Mouse (Mus musculus): ENCODE data around the gene Oca2. TPM values are rescaled to one million over a fixed set of nuclear protein-coding genes. Genes with fewer than 3 reads are reported as not detected.

Gene Oca2
- 0.28 and 3.8 TPM in 2 replicates for polyA plus RNA-seq (2021; fragmentation: Nextera tagmentation)
- long read RNA-seq, experiment 1, partial matches to known transcripts, result 1 of 2 reads
- long read RNA-seq, experiment 1, other reads (novel, unspliced or antisense), result 1 of 2 reads
- long read RNA-seq, experiment 2, partial matches to known transcripts, result 0 of 2 reads
- long read RNA-seq, experiment 2, other reads (novel, unspliced or antisense), result 0 of 2 reads

GRCm38 (mm10) chr7:56239543-56239942 lies at the start of gene Oca2:
Oca2 (plus strand) TSS chr7:56239760.

Other genes starting within 250 kb of the Oca2 start
- gene Nipa1, start 219.8 kb upstream of the Oca2 start, polyA plus RNA-seq (2021; fragmentation: Nextera tagmentation), result 7.9 and 8.2 TPM in 2 replicates
- gene Herc2, start 189.6 kb upstream of the Oca2 start, polyA plus RNA-seq (2021; fragmentation: Nextera tagmentation), result 22.8 TPM in 2 replicates

All from layer of hippocampus, adult 6 months (tissue).